Mouse (Mus musculus) lung, embryonic 16.5 days (tissue): ENCODE measurements around the gene Mef2b. TPM values are rescaled to one million over a fixed set of nuclear protein-coding genes. Genes with fewer than 3 reads are reported as not detected.

Experiments
- ATAC-seq: fragments of 200-750 bp; cut with Nextera tagmentation; 2 replicates; pipeline ENCODE4 v1.8.0; 2017; ENCODE audit warnings: low read depth, mild to moderate bottlenecking, moderate library complexity
- H3K27ac ChIP-seq: fragments of 300-500 bp; sonication (generic); 2 replicates; pipeline ENCODE4 v1.5.1; 2014; ENCODE audit warnings: mild to moderate bottlenecking, control low read depth, low read length
- H3K27me3 ChIP-seq: fragments of 300-500 bp; sonication (generic); 2 replicates; pipeline ENCODE4 v1.6.1; 2014; ENCODE audit warnings: low read depth, low read length, mixed read lengths; ENCODE audit not compliant: control insufficient read depth, insufficient read depth
- H3K36me3 ChIP-seq: fragments of 300-500 bp; sonication (generic); 2 replicates; pipeline ENCODE4 v1.6.1; 2014; ENCODE audit warnings: low read length; ENCODE audit not compliant: control insufficient read depth, insufficient read depth
- H3K4me1 ChIP-seq: fragments of 300-500 bp; sonication (generic); replicated peaks from 2 replicates; pipeline ENCODE4 v1.6.1; 2014; ENCODE audit warnings: low read length, mixed read lengths; ENCODE audit not compliant: control insufficient read depth, insufficient read depth
- H3K4me2 ChIP-seq: fragments of 300-500 bp; sonication (generic); 2 replicates; pipeline ENCODE4 v1.6.1; 2014; ENCODE audit warnings: low read depth, low read length, control low read depth
- H3K4me3 ChIP-seq: fragments of 300-500 bp; sonication (generic); 2 replicates; pipeline ENCODE4 v1.5.1; 2014; ENCODE audit warnings: mild to moderate bottlenecking, low read length, control low read depth
- H3K9ac ChIP-seq: fragments of 300-500 bp; sonication (generic); 2 replicates; pipeline ENCODE4 v1.6.1; 2014; ENCODE audit warnings: low read length, control low read depth
- H3K9me3 ChIP-seq: fragments of 300-500 bp; sonication (generic); 2 replicates; pipeline ENCODE4 v1.6.1; 2016; ENCODE audit warnings: low read length; ENCODE audit not compliant: control insufficient read depth
- WGBS: fragments of 180-500 bp; shearing (Covaris S2); extraction: QIAGEN DNeasy Blood & Tissue Kit; methylation state at CpG from one replicate; pipeline ENCODE4 v1.1.7; 2014; 5-methylcytosine and 5-hydroxymethylcytosine counted together
- polyA plus RNA-seq: library from polyadenylated mRNA; unstranded; fragments of >200 nt; fragmentation: Nextera tagmentation; extraction: Ambion mirVana; gene quantifications from 2 replicates; pipeline ENCODE4 v1.2.1, GENCODE M21; 2015

Mef2b gene
- polyA plus RNA-seq, 1 experiment from 2014 or later: 0.38 TPM

DNA sequence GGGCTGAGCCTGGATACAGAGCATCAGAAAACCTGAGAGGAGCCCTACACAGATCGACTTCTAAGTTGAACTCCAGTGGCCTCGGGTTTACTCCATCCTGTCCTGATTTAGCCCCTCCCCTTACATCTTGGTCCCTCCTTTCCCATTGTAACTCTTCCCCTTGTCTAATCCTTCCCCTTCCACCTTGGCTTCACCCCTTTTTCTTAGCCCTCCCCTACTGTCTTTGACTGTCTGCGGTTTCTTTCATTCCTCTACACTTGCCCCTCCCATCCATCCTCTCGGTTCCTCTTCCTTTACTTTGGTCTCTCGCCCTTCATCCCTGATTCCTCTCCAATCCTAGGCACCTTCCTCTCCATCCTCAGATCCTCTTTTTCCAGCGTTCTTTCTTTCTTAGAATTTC lies 25.0 kb upstream of the Mef2b start:
- peaks cover 65% of the 10 kb centered on the region for H3K27me3 ChIP-seq

DNA sequence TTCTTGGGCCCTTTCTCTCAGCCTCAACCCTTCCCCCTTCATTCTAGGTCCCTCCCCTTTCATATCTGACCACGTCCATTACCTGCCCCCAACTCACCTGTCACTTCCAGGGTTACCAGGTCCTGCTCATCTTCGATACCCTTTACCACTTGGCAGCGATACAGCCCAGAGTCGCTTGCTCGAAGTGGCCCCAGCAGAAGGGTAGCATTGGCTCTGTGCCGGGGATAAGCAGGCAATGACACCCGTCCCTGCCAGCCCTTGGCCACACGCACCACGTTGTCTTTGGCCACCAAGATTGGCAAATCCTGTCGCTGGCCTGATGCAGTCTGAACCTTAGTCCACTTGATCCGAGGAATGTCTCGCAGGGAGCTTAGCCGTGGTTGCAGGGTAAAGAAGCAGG lies 24.6 kb upstream of the Mef2b start:
- Histone ChIP-seq H3K9me3 (no peaks in the 10 kb centered on the region), H3K9ac (no peak overlapping the region), H3K4me1 (no peaks in the 10 kb centered on the region), H3K4me3 (no peak overlapping the region), H3K27ac (no peak overlapping the region), H3K36me3 (no peaks in the 10 kb centered on the region), H3K4me2 (no peak overlapping the region), H3K27me3 (peaks cover 65% of the 10 kb centered on the region)
- no peak for ATAC-seq
- WGBS: 60% methylated on average over 13 of the region's 13 CpGs

More for the DNA sequence above, 25.0 kb upstream of the Mef2b start:
- Histone ChIP-seq H3K9ac (no peak overlapping the region), H3K27ac (no peak overlapping the region), H3K9me3 (no peaks in the 10 kb centered on the region), H3K4me2 (no peak overlapping the region), H3K4me1 (no peaks in the 10 kb centered on the region), H3K4me3 (no peak overlapping the region), H3K36me3 (no peaks in the 10 kb centered on the region)
- WGBS: 19% methylated on average over 6 of the region's 6 CpGs
- no peak for ATAC-seq

DNA sequence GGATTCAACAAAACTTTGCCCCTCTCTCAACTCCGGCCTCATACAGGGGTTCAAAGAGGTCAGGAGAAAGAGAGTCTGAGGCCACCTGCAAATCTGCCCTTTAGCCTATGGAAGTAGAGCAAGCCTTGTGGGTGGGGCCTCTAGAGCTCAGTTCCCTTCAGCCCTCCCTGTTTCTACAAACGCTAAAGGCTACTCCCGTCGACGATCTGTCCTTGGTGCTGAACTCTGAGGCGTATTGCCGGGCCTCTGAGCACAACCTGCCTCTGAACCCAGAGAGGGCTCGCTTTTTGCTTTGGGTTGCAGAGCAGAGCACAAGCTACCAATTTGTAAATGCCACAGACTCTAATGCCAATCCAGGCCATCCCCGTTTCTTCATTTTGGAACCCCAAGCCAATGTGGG lies 21.9 kb upstream of the Mef2b start:
- Histone ChIP-seq H3K27ac (no peak overlapping the region), H3K9me3 (no peaks in the 10 kb centered on the region), H3K27me3 (peaks cover 47% of the 10 kb centered on the region), H3K4me3 (no peak overlapping the region), H3K9ac (no peak overlapping the region), H3K4me2 (no peak overlapping the region), H3K4me1 (no peaks in the 10 kb centered on the region; the same call in 1 of the 2 replicates), H3K36me3 (no peaks in the 10 kb centered on the region)
- ATAC-seq: no peak
- 8% methylated on average over 9 of the region's 9 CpGs for WGBS

DNA sequence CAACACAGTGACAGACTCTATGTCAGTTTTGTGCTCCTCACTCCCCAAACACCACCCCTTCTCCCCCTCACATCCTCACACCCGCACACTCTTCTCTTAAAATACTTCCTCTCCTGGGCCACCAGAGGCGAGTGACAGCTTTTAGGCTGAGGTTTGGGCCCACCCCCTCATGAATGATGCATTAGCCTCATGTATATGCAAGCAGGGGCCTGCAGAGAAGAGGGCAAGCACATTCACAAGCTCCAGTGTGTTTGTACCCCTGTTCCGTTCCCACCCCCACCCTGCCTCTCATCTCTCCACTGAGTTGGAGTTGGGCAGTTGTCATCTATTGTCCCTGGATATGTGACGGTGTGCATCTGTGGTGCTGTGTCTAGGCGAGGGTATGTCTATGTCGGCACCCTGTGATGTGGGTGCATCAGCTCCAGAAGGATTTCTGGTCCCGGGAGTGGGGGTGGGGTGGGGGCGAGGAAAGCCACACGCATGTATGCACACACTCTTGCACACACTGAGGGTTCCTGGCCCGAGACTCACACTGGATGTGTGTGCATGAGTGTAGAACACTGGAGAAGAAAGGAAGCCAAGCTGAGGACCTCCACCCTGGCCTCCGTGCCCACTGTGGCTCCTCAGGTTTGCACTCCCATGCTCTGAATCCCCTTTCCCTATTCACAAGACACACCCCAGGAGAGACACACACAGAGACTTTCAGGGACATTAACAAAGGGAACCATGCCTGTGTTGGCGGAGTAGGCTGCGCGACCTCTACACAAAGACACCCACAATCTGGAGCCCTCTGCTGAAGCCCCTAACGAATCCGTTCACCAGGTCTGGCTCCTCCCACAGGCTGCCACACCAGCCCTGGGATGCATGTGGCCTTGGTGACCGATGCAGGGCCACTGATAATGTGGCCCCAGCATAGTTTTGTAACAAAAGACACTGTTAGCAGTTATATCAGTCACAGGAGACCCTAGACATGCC lies 20.5 kb upstream of the Mef2b start:
- Histone ChIP-seq H3K4me3 (no peak overlapping the region), H3K4me2 (no peak overlapping the region), H3K9ac (no peak overlapping the region), H3K27me3 (peaks cover 33% of the 10 kb centered on the region), H3K9me3 (no peaks in the 10 kb centered on the region), H3K4me1 (no peaks in the 10 kb centered on the region; the same call in 1 of the 2 replicates), H3K27ac (no peak overlapping the region), H3K36me3 (no peaks in the 10 kb centered on the region)
- no peak for ATAC-seq
- 12% methylated on average over 17 of the region's 17 CpGs for WGBS

DNA sequence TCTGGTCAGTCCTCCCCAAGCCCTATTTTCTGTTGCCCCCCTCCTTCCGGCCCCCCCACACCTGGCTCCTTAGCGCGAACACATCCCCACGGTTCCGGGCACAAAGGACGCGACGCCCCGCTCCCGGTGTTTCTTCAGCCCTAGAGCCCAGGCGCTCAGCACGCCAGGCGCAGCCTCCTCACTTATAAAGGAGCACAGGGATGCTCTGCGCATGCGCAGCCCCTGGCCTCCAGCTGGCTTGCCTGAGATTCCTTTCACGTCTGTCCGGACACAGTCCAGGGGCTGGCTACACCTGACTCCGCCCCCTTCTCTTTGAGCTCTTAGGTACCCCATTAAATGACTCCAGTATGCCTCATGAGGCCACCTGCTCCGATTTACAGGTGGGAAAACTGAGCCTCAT lies 18.8 kb upstream of the Mef2b start, which contains the start of gene Ncan:
TSS of gene Ncan (minus strand) at position 207 of the 400 bp plus-strand sequence.
- no peak within 1 kb of the TSS for H3K27ac ChIP-seq
- H3K4me3 ChIP-seq: no peak within 1 kb of the TSS
- 2% methylated on average over 19 of the region's 19 CpGs for WGBS
- no peaks in the 10 kb centered on the region for H3K9me3 ChIP-seq
- H3K4me2 ChIP-seq: no peak within 1 kb of the TSS
- peaks cover 27% of the 10 kb centered on the region for H3K27me3 ChIP-seq
- H3K9ac ChIP-seq: no peak within 1 kb of the TSS
- ATAC-seq: peak; percentile 44; the same call in 1 of the 2 replicates
- no peaks in the 10 kb centered on the region; the same call in 1 of the 2 replicates for H3K4me1 ChIP-seq
- H3K36me3 ChIP-seq: no peaks in the 10 kb centered on the region

DNA sequence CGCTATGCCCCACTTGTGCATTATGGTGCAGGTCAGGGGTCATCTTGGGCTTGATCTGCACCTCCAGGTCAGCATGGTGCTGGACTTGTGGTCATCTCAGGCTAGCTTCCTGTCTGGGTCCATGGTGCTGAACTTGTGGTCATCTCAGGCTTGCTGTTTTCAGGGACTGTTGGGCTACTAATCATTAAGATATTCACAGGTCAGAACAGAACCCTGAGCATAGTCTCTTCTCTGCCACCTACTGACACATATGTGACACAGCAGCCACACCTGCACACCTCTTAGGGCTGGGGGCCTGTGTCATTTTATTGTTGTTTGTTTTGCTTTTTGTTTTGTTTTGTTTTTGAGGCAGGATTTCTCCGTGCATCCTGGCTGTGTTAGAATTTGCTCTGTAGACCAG lies 16.6 kb upstream of the Mef2b start:
- no peak for ATAC-seq
- H3K9ac ChIP-seq: no peak overlapping the region
- no peaks in the 10 kb centered on the region for H3K36me3 ChIP-seq
- H3K4me2 ChIP-seq: no peak overlapping the region
- peaks cover 20% of the 10 kb centered on the region for H3K27me3 ChIP-seq
- no peak overlapping the region for H3K27ac ChIP-seq
- H3K4me1 ChIP-seq: no peaks in the 10 kb centered on the region; the same call in 1 of the 2 replicates
- 47% methylated on average over 2 of the region's 2 CpGs for WGBS
- no peaks in the 10 kb centered on the region for H3K9me3 ChIP-seq
- H3K4me3 ChIP-seq: no peak overlapping the region

DNA sequence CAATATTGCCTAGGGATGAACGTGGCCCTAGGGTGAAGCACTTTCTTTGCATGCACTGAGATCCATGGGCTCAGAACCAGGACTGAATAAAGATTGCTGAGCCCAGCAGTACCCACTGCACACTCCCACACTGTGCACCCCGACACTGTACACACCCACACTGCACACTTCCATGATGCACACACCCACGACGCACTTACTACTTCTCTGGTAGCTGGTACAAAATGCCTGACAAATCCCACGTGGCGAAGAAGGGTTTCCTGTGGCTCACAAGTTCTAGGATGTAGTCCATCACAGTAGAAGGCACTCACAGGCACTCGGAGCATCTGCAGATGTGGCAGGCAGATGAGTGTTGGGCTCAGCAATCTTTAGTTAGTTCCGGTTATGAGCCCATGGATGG lies 14.5 kb upstream of the Mef2b start:
- Histone ChIP-seq H3K27me3 (peaks cover 4% of the 10 kb centered on the region), H3K27ac (no peak overlapping the region), H3K4me3 (no peak overlapping the region), H3K9ac (no peak overlapping the region), H3K9me3 (no peaks in the 10 kb centered on the region), H3K4me2 (no peak overlapping the region), H3K4me1 (peaks cover 7% of the 10 kb centered on the region), H3K36me3 (no peaks in the 10 kb centered on the region)
- no peak for ATAC-seq
- WGBS: 51% methylated on average over 8 of the region's 8 CpGs

DNA sequence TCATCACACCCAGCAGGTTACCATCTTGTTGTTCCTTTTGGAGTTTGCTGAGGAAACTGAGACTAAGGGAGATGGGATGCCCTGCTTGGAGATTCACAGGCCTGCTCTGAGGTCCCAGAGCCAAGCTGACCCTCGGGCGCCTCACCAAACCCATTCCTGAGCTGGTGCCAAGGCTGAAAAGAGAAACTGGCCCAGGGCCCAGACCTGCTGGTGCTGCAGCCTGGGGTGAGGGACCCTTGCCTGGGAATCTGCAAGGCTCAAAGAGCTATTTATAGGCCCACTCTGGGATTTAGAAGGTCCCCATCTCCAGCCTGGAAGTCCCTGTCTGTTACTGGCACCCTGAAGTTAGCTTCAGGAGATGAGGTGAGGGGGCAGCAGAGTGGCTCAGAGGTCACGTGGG lies 11.1 kb upstream of the Mef2b start:
- ATAC-seq: no peak
- no peak overlapping the region for H3K27ac ChIP-seq
- peaks cover 15% of the 10 kb centered on the region for H3K4me1 ChIP-seq
- no peaks in the 10 kb centered on the region for H3K9me3 ChIP-seq
- no peak overlapping the region for H3K4me2 ChIP-seq
- no peaks in the 10 kb centered on the region for H3K36me3 ChIP-seq
- WGBS: 53% methylated on average over 3 of the region's 3 CpGs
- no peak overlapping the region for H3K9ac ChIP-seq
- no peaks in the 10 kb centered on the region for H3K27me3 ChIP-seq
- no peak overlapping the region for H3K4me3 ChIP-seq

DNA sequence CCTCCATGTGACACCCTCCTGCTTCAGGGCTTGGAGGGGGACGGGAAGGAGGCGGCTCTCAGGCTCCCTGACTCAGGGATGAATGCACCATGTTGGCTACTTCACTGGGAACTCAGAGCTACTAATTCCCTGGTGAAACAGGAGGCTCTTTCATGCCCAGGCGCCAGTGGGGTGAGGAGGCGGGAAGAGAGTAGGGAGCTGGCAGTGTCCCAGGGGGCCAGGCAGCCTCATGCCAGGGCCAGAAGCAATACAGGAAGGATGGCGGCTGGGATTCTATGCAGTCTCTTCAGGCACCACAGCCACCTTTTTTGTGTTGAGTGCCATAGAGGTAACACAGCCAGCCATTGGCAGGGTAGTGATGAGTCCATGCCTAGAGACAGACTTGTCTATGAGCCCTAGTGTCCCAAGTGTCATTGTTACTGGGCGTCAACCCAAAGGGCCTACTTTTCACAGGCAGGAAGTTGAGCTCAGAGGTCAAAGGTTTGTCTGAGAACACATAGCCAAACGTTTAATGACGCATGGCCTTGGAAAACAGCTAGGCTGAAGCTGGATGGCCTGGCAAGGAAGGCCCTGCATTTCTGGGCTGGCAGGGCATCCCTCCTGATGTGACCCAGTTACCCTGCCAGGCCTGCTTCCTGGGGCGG lies 10.1 kb upstream of the Mef2b start:
- Histone ChIP-seq H3K4me2 (no peak overlapping the region), H3K27ac (no peak overlapping the region), H3K9me3 (no peaks in the 10 kb centered on the region), H3K27me3 (no peaks in the 10 kb centered on the region), H3K9ac (no peak overlapping the region), H3K4me1 (peaks cover 15% of the 10 kb centered on the region), H3K36me3 (peaks cover 2% of the 10 kb centered on the region), H3K4me3 (no peak overlapping the region)
- WGBS: 46% methylated on average over 9 of the region's 9 CpGs
- ATAC-seq: no peak
